Mouse (Mus musculus): ENCODE measurements around the gene Jdp2.

DNA sequence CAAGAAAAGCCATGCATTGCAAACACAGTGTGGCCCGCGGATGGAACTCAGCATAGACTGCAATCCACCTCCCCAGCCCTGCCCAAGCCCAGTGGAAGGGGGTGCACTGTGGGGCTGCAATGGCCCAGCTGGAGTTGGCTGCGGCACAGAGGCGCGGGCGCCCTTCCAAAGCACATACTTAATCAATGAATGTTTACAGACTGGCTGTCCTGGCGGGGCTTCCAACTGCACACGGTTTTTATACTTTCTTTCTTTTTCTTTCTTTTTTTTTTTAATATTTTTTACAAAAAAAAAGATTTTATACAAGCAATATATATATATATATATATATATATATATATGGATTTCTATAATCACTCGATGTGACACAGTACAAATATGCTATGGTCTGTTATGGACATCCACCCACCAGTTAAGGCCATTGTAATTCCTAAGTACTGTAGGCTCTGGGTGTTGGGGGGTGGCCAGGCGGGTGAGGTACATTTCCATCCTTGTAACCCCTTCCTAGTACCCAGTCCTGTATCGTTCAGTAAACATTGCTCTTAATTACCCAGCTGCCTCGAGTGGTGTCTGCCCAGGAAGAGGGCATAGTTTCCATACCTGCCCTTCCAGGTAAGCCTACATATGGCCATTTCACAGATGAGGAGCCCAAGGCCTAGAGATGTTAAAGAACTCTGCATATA lies 40.6 kb downstream of the Jdp2 start:
- TF ChIP-seq CTCF (IDR thresholded peaks at IDR 0.05; ENCODE audit: control insufficient read depth, insufficient read depth, low read length) (no peak), POLR2A (IDR thresholded peaks at IDR 0.05; ENCODE audit: borderline replicate concordance, control insufficient read depth, low read depth, low read length) (no peak)

All from bone marrow, adult 2 months (tissue).